Mouse (Mus musculus): ENCODE results near the gene S100a10.

Gene S100a10

DNA sequence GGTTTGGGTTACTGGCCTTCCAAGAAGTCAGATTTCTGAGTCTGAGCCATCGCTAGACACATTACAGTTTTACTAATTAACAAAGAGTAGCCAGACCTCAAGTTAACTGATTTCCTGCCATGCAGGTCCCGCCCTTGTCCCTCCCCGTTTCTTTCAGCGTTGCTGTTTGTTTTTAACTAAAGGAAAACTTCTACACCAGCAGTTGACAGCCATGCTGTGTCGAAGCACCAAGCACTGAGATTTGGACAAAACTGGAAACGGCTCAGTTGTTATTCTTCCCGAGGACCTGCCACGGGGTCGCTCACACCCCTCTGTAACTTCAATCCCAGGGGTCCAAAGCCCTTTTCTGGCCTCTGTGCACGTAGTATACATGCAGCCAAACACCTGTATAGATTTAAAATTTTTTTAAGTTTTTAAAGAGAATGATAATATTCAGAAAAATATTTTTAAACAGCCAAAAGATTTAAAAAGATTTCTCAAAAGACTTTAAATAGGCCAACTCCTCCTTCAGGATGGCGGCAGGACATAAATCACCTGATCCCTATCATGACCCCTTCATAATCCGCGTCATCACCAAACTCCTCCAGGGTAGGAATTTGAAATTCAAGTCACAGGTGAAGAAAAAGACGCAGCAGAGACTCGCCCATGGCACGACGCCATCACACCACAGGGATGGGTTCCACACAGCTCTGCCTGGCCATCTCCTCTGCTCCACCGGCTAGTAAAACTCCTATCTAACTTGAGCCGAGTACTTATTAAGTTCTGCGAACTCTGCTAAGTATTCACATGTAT lies 6.9 kb upstream of the S100a10 start:
- peak; percentile 91 for DNase-seq (ENCODE audit: low read depth)

DNA sequence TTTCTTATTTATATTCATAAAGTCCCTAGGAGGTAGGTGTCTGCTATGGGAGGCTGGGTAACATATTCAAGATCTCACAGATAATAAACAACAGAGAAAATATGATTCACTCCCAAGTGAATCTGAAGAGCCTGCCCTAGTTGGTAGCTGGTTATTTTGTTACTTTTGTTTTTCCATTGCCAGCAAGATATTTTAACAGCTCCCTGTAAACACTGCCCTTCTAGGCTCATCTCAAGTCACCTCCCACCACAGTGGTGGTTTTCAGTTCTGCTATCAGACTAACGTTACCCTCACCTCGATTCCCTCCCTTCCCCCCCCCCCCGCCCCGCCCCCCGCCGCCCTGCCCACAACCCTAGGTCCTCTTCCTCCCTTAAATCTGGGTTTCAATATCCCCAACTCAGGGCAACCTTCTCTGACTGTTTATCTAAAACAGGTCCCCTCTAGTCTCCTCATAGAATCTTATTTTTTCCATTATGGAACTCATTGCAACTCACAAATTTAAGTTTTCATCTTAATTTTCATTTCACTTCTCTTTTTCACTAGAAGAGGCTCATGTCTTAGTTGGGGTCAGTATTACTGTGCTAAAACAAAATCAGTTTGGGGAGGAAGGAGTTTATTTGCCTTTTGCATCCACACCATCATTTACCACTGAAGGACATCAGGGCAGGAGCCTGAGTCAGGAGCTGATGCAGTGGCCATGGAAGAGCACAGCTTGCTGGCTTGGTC lies 6.2 kb upstream of the S100a10 start:
- peak; percentile 88 for DNase-seq (ENCODE audit: low read depth)

DNA sequence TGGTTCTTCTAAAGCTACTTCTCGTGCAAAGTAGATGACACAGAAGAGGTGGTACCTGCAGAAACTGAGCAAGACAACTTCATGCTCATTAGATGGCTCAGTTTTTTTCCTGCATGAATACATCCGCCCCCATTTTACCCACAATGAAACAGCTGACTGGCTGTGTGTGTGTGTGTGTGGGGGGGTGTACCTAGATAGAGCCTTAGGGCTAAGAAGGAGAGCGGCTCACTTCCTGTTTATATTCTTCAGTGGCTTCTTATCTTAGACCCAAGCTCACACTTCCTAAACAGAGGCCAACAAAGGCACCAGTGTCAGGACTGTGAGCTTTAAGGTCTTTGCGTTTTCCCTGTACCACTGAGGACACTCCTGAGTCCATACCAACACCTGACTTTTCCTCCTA lies 4.9 kb upstream of the S100a10 start:
- DNase-seq (ENCODE audit: low read depth), result peak; percentile 92

- DNase-seq (ENCODE audit: low read depth), result peak; percentile 72
These were observed 2.7 kb upstream of the S100a10 start for GRCm38 (mm10) chr3:93551950-93552901.

GRCm38 (mm10) chr3:93553311-93553710 lies 1.6 kb upstream of the S100a10 start:
- no peak for DNase-seq (ENCODE audit: low read depth)

GRCm38 (mm10) chr3:93553765-93554378 lies 1.0 kb upstream of the S100a10 start:
- DNase-seq (ENCODE audit: low read depth), result no peak

- DNase-seq (ENCODE audit: low read depth), result peak; percentile 81
These were observed 400 bp upstream of the S100a10 start for GRCm38 (mm10) chr3:93554379-93554980.

DNA sequence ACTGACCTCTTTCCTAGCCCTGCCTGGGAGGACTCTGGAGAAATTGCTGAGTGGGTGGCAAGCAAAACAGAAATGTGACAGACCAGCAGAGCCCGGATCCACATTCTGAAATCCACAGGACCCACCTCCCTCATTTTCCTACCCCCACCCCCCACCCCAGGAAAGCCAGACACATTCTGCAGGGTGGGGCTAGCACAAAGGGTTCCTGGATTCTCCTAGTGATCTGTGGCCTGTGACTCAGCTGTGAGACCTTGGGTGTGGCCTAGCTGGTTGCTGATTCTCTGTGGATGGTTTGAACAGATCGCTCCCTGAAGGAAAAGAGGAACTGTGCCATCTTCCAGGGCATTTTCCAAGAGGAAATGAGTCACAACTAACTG lies 986 bp downstream of the S100a10 start:
- DNase-seq (ENCODE audit: low read depth), result peak; percentile 63

- no peak for DNase-seq (ENCODE audit: low read depth)
These were observed 1.7 kb downstream of the S100a10 start for GRCm38 (mm10) chr3:93556599-93556998.

DNA sequence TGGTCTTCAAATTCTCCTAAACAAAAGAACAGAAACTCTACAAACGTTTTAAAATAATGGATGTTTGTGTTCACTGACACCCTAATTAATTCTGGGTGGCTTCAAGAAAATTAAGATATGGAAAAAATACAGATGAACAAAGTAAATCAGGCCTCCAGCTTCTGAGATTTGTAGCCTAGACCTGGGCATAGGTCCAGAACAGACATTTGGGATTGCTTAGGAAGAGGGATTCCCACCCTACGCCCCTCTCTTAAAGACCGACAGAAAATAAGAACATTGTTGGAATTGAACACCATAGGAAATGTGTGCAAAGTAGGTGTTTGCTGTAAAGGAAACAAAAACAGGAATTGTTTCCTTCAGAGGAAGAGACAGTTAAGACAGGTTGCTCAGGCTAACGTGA lies 2.6 kb downstream of the S100a10 start:
- DNase-seq (ENCODE audit: low read depth), result no peak

GRCm38 (mm10) chr3:93559961-93560360 lies 5.1 kb downstream of the S100a10 start:
- DNase-seq (ENCODE audit: low read depth), result no peak

DNA sequence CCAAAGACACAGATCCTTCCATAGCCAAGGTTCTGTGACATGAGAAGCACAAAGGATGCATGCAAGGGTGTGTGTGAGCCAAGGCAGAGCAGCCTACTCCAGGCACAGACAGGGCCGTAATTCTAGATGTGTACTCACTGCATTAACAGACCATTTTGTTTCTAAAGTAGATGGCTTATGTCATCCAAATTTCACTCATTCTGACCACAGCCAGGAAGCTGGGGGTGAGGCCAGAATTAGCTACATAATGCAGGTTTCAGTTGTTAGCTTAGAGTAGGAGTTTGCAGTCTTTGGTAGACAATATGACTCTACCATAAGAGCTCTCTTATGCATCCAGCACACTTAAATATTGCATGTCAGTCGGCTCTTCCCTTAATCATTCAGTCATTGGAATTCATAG lies 7.5 kb downstream of the S100a10 start:
- peak; percentile 71 for DNase-seq (ENCODE audit: low read depth)

- no peak for DNase-seq (ENCODE audit: low read depth)
These were observed 8.3 kb downstream of the S100a10 start for GRCm38 (mm10) chr3:93563216-93563615.

DNA sequence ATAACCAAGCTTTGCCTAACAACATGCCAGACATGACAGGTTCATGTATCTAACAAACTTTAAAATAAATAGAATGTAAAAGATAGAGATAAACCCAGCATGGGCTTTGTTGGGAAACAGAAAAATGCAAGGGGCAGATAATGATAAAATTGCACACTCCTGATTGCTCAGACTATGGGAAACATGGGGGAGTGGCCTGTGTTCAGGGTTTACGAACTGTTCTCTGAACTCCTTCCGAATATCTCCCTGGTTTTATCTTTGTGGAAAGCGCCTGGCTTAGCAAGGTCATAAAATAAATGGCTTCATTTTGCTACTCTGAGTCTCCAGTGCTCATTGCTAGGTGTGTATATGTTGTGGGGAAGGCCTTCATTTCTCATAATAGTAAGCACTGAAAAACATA lies 12.0 kb downstream of the S100a10 start:
- DNase-seq (ENCODE audit: low read depth), result no peak

DNA sequence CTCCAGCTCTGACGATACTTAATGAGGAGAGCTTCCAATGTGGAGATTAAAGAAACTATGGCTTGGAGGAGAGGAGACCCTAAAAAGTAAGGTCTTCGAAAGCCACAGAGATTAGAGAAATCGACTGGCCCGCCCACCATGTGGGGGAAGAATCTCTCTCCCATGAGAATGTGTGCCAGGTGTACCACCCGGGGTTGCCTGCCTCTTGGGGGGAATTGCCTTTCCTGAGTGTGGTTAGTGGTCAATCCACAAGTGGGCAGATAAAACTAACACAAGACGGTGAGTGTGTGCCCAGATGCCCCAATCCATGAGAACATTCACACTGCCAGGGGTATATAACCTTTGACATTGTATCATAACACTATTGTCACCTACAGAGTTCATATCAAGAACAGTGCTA lies 12.8 kb downstream of the S100a10 start:
- DNase-seq (ENCODE audit: low read depth), result no peak

DNA sequence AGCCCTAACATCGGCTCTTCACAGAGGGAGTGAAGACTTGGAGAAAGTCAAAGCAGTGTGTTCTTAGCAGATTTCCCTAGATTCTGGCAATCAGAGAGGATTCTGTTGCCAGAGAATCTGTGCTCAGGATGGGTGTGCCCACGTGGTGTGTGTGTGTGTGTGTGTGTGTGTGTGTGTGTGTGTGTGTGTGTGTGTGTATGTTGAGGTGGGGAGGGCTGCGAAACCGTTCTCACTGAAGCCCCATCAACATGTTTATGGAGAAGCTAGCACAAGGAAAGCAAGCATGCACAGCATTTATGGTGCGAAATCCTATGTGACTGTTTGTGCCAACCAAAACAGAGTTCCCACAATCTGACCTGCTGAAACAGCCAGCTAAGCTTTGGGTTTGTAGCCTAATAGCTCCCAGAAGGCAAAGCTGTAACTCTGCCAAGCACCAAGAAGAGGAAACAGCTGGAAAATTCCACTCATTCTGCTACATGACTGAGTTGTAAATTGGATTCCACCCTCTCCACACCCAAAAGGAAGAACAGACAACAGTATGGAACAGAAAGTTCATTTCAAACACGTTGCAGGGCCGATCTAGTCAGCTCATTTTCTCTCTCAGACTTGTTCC lies 13.7 kb downstream of the S100a10 start:
- no peak for DNase-seq (ENCODE audit: low read depth)

DNA sequence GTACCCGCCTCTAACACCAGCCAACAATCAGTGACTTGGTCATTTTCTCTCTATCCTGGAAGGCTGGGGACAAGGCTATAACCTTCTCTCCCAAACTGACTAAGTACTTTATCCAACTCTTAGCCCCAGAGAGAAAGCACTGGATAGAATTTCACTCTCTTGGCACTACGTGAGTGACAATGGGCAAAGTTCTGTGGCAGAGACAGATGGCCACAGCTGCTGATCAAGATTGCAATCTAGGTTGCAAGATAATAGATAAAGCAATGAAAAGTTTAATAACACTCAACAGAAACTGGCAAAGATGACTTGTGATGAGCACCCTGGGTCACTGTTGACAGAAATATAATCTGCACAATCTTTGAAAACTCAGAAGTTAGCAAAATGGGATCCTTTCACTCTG lies 14.2 kb downstream of the S100a10 start:
- DNase-seq (ENCODE audit: low read depth), result no peak

GRCm38 (mm10) chr3:93572058-93572791 lies 17.3 kb downstream of the S100a10 start:
- DNase-seq (ENCODE audit: low read depth), result no peak

DNA sequence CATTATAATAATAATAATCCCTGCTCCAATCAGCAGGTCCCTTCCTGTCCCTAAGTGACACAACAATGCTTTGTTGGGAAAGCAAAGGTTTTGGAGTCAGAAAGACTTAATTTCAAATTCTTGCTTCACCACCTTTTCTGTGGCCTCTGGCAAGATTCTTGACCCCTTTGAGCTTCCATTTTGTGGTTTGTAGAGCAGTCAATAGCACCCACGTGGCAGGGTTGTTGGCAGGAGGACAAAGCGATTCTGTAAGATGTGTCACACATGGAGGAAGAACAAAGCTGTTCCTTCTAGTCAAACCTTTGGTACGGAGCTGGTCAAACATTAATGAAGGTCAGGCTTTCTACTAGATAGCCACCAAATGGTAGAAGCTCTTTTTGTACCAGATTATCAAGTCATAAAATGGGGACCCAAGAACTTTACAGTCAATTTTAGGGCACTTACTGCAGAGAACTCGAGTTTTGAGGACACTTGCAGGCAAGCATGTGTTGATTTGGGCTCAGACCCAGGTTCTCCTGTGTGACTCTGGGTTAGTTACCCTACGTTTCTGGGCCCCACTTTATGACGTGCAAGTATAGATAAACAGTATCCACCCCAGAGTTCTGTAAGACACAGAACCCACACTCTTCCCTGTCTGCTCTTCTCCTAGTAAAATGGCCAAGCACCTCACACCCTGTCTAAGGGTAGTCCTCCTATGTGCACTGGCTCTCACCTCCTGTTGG lies 24.6 kb downstream of the S100a10 start:
- no peak for DNase-seq (ENCODE audit: low read depth)

DNA sequence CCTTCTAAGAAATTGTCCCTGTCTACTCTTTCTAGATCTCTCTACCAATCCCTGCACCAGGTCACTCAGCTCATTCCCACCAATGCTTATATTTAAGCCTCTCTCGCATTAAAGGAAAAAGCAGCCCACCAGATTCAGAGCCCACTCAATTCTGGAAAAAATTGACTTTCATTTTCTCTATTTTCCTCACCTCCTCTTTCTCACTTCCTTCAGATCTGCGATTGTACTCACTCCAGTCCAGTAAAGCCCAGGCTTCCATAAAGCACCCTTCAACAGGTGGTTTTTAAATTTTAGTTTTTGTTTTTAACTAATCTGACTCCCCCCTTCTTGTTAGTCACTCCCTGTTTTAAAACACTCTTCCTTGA lies 25.1 kb downstream of the S100a10 start:
- DNase-seq (ENCODE audit: low read depth), result no peak

Measured in induced T-regulatory cell, adult 2 months (primary cell).